Mouse (Mus musculus) B cell, adult 67 days (primary cell): ENCODE measurements around the gene Fam189b. TPM values are rescaled to one million over a fixed set of nuclear protein-coding genes. Genes with fewer than 3 reads are reported as not detected.

Experiments
- total RNA-seq, 2 experiments: library from RNA; stranded (reverse); gene quantifications; 4 replicates each; pipeline ENCODE4 v1.2.4; 2023

The Fam189b gene
- total RNA-seq, result 10 to 100 TPM; 22.6 to 25.4 TPM

DNA sequence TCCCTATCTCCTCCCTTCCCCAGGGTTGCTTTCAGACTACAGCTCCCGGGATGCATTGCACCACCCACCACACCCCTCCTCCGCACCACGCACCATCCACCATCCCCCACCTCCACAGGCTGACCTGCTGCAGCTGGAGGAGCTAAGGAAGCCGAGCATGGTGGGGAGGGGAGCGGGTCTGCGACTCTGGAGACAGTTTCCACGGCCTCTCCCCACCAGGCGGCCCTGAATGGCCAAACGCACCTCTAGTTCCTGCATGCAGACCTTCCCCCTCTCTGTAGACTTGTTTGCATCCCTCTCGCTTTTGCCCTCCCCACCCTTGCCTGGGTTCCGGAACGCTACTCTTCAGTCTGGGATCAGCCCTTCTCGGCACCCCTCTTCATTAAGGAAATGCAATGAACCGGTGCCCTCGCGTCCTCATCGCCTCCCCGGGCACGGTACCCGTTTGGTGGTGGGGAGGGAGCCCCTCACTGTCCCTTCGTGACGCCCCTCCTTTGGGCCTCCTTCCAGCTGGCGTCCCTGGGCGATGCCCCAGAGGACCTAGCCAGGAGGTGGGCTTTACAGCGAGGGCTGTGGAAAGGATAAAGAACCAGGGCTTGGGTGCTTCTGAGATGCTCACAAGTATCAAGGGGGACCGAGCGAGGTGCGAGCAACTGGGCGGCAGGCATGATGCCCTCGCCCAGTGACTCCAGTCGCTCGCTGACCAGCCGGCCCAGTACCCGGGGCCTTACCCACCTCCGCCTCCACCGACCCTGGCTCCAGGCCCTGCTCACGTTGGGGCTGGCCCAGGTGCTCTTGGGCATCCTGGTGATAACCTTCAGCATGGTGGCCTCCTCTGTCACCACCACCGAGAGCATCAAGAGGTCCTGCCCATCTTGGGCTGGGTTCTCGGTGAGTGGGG, at the start of gene Fam189b:
Gene Fam189b, plus strand, starts transcription at position 86 of the 901 bp plus-strand sequence.

DNA sequence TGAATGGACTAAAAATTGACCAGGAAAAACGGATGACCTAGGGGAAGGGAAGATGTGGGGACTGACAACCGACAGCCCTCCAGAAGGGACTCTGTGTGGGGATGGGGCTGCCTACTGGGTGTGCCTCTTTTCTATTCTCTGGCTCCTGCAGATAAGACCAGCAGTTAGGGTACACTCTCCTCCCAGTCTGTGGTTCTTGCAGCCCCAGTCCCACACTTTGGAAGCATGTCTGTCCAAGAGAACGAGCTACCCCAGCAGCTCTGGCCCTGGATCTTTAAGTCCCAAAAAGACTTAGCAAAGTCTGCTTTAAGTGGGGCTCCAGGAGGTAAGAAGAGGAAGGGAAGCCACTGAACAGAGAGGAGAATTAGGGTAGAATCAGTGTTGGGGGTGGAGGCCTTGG, 47.0 kb upstream of the Fam189b start, which contains the start of gene Pklr:
Gene Pklr, plus strand, starts transcription at position 185 of the 400 bp plus-strand sequence.

DNA sequence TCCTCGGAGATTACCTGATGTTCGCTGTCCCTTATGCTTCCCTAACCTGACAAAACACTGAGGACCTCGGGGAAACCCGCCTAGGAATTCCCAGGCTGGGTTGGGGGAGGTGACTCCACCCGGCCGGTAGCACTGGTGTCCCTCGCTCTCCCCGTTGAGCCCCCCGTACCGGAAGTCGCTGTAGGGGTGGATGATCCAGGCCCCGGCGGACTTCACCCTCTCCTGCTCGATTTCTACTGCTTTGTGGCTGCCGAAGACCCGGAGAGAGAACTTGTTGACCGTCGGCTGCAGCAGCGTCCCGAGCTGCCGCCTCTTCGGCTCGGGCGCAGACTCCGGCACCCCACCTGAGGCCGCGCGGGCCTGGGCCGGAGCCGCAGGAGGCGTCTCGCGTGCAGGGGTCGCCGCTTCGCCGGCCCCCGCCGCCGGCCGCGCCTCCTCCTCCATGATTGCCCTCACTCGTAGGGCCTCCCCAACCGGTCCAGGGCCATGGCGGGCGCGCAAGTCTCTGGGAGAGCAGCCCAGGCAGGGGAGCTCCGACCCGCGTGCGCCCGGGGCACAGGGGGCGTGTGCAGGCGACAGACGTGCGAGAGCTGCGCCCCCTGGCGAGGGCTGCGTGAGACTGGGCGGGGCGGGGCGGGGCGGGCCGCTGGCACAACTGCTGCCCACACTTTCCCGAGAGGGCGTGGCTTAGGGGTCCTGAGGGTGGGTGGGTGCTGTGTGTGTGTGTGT, 23.2 kb upstream of the Fam189b start, which contains the start of gene Hcn3:
Gene Hcn3, minus strand, starts transcription at position 581 of the 729 bp plus-strand sequence.

DNA sequence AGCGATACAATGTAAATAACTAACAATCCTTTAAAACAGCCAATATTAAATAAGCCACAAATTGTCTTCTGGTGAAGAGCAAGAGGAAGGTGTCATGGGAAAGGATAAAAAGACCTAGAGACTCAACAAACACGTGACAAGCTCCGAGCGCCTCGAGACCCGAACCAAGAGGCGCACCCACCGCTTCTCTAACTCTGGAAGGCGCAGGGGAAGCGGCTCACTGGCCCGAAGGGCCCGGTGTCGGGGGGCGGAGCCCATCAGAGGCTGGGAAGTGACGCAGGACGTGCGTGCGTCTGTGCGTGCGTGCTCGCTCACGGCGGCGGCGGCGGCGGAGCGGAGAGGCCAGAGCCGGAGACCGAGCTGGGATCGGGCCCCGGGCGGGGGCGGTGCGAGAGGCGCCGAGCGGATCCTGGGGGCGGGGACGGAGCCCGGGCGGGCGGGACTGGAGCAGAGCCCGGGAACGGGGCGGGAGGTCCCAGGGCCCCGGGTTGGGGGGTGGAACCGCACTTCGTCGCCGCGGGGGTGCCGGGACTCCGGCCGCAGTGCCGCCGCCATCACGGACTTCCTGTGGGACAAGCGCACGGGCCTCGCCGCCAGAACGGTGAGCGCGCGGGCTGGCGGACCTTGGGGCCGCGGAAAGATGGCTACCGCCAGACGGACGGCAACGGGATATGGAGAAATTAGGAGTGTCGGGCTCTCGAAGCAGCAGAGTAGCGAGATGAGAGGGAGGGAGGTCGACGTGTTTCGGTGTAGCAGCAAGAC, 18.3 kb upstream of the Fam189b start, which contains the start of gene Clk2:
Gene Clk2, plus strand, starts transcription at position 290 of the 762 bp plus-strand sequence.

DNA sequence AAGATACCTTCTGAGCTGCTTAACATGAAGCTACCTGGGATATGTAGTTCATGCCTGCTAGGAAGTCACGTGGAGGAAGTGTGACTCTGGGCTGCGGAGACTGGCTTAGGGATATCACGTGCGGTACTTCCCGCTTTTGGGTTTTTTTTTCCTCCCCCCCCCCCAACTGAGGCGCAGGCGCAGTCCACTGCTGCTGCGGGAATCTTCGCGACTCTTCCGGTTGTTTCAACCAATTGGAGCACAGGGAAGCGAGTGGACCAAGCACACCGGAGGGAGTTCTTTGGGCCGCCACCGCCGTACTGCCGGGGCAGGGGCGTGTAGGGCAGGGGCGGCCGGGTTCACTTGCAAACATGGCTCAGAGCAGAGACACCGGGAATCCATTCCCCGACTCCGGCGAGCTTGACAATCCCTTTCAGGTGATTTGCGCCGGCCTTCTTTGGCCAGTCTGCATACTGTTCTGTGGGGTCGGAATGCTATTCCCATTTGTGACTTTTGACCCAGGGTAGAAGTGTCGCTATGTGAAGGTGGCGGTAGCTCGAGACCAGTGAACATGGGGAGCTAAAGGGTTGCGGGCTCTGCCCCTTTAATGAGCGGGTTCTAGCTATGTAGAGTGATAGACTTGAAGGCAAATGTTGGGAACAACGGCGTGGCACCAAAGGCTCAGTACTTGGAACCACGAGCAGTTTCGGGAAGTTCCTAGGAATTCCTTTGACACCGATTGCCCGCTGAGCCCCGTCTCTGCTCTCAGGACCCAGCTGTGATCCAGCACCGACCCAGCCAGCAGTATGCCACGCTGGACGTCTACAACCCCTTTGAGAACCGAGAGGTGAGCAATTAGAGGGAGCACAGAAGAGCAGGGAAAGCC, 5.5 kb upstream of the Fam189b start, which contains the start of gene Scamp3:
Gene Scamp3, plus strand, starts transcription at position 232 of the 865 bp plus-strand sequence.

DNA sequence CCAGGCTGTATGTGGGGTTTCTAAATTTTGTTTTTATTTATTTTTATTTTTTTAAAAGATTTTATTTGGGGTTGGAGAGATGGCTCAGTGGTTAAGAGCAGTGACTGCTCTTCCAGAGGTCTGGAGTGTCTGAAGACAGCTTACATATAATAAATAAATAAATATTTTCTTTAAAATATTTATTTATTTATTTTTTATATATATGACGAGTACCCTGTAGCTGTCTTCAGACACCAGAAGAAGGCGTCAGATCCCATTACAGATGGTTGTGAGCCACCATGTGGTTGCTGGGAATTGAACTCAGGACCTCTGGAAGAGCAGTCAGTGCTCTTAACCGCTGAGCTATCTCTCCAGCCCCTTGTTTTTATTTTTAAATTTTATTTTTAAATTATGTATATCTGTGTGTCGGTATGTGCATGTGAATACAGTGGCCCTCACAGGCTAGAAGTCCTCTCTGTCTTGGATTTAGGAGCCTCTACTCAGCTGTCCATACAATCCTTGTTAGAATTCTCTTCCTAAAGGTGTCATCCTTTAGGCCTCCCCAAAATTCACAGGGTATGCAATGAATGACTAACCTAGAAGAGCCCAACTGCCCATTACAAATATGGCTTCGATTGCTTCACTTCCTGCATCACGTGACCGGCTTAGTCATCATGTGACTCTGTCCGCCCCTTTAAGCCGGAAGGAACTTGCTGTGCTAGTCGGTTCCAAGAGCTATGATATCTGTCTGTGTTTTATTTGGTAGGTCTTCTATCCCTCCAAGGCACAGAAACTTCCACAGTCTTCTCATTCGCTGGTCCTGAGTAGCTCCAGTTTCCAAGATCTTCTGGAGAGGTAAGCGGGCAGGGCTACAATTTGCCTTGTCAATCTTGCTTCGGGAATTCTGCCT, 19.6 kb downstream of the Fam189b start, which contains the start of gene Gba:
Gene Gba, plus strand, starts transcription at position 676 of the 889 bp plus-strand sequence.

DNA sequence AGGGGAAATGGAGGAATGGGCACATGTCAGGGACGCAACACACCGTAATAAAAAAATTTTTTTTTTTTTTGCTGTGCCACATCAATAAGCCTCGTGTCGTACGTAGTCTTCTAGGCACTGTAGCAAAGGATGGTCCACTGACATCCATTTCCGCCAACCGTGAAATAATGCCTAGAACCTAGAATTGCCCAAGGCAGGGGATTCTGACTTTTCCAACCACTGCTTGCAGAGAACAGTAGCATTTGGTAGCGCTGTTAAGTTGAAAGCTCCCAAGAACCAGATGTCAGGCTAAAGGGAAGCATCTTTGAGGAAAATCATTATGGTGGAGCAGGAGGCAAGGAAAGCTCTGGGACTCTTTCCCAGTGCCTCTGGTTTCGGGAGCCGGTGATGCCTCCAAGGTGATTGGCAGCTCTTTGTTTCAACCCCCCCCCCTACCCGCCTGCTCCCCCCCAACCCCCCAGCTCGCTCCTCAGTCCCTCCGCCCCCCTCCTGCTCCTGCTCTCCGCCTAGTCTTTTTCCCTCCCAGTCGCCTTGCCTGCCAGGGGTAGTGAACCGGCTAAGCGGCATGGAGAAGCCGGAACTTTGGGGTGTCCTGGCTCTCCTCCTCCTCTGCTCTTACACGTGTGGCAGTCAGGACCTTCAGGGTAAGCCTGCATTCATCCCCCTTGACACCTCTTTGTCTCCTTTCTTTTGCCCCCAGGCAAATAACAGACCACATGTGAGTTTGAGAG, 31.9 kb downstream of the Fam189b start, which contains the start of gene Thbs3:
Gene Thbs3, plus strand, starts transcription at position 500 of the 731 bp plus-strand sequence.

DNA sequence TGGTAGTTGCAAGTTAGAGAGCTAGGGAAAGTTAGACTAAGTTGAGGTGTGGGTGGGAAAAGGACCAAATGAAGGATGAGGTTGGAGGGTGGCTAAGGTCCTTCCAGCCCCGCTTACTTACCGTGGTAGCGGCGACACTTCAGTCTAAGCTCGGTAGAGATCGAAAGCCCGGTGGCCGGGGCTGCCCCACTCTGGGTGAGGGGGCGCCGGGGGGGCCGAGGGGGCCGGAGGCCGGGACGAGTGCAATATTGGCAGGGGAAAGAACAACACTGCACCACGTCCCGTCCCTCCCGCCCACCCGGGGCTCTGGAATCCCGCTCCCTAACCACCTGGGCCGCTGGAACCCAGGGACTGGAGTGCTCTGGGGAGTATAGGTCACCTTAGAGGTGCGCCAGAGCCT, 44.0 kb downstream of the Fam189b start, which contains the start of gene Mtx1:
Gene Mtx1, minus strand, starts transcription at position 189 of the 400 bp plus-strand sequence.

DNA sequence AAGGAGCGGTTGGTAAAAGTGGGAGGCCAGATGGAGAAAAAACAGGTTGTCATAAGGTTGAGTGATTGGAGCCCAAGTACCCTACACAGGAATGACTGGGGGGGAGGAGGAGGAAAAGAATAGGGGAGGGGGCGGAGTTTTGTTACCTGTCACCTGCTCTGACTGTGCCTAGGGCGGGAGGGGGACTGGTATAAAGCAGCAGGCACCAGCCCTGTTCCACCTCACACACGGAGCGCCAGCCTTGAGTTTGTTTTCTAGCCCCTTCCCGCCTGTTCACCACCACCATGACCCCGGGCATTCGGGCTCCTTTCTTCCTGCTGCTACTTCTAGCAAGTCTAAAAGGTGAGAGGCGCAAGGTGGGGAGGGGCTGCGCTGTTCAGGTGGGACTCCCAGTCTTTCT, 45.9 kb downstream of the Fam189b start, which contains the start of gene Muc1:
Gene Muc1, plus strand, starts transcription at position 222 of the 400 bp plus-strand sequence.

Other genes with a start within 250 kb of the Fam189b start
- gene Ash1l, start 232.5 kb upstream of the Fam189b start, total RNA-seq, result 100 to 1,000 TPM; 108 to 111 TPM
- gene Dap3, start 232.0 kb upstream of the Fam189b start, total RNA-seq, result 100 to 1,000 TPM; 100 to 103 TPM
- 10 to 100 TPM; 52.2 to 54.5 TPM for gene Rusc1, start 89.8 kb upstream of the Fam189b start, total RNA-seq
- gene Gm43738, start 82.0 kb upstream of the Fam189b start, total RNA-seq, result not detected
- 10 to 100 TPM; 19.8 to 21.0 TPM for gene Fdps, start 81.2 kb upstream of the Fam189b start, total RNA-seq
- gene Pklr, start 47.0 kb upstream of the Fam189b start, total RNA-seq, result not detected
- gene Hcn3, start 22.9 kb upstream of the Fam189b start, total RNA-seq, result 1 to 10 TPM; 2.7 to 4.7 TPM
- 100 to 1,000 TPM; 162 to 174 TPM for gene Clk2, start 18.3 kb upstream of the Fam189b start, total RNA-seq
- gene Scamp3, start 5.7 kb upstream of the Fam189b start, total RNA-seq, result 100 to 1,000 TPM; 108 to 133 TPM
- gene Gba, start 19.8 kb downstream of the Fam189b start, total RNA-seq, result 10 to 100 TPM; 89.2 to 94.7 TPM
- 1 to 10 TPM; 6.8 to 9.9 TPM for gene Thbs3, start 32.0 kb downstream of the Fam189b start, total RNA-seq
- gene Mtx1, start 43.9 kb downstream of the Fam189b start, total RNA-seq, result 100 to 1,000 TPM; 144 to 228 TPM
- 1 to 10 TPM; 1.1 to 1.3 TPM for gene Muc1, start 45.9 kb downstream of the Fam189b start, total RNA-seq
- gene Krtcap2, start 62.8 kb downstream of the Fam189b start, total RNA-seq, result 100 to 1,000 TPM in 1 of 2 experiments, 10 to 100 TPM in 1; 97.1 to 103 TPM
- 1 to 10 TPM; 4.8 to 5.0 TPM for gene Trim46, start 63.2 kb downstream of the Fam189b start, total RNA-seq
- gene Dpm3, start 76.2 kb downstream of the Fam189b start, total RNA-seq, result 10 to 100 TPM; 76.7 to 98.6 TPM
- gene Slc50a1, start 87.4 kb downstream of the Fam189b start, total RNA-seq, result 100 to 1,000 TPM; 163 to 165 TPM
- 1 to 10 TPM; 1.6 to 3.7 TPM for gene Efna1, start 98.0 kb downstream of the Fam189b start, total RNA-seq
- gene Efna3, start 139.8 kb downstream of the Fam189b start, total RNA-seq, result not detected
- under 1 TPM in 1 of 2 experiments, not detected in 1; 0.67 TPM for gene Efna4, start 154.9 kb downstream of the Fam189b start, total RNA-seq
- gene Adam15, start 166.9 kb downstream of the Fam189b start, total RNA-seq, result 1 to 10 TPM; 7.2 to 7.7 TPM
- not detected for gene Dcst2, start 178.8 kb downstream of the Fam189b start, total RNA-seq
- gene Dcst1, start 182.1 kb downstream of the Fam189b start, total RNA-seq, result not detected
- gene Zbtb7b, start 211.6 kb downstream of the Fam189b start, total RNA-seq, result 10 to 100 TPM; 55.7 to 72.5 TPM
- gene Lenep, start 219.7 kb downstream of the Fam189b start, total RNA-seq, result 1 to 10 TPM in 1 of 2 experiments, not detected in 1; 1.3 TPM
- gene Flad1, start 228.7 kb downstream of the Fam189b start, total RNA-seq, result 10 to 100 TPM; 43.0 to 56.7 TPM
- gene Cks1b, start 235.2 kb downstream of the Fam189b start, total RNA-seq, result 1 to 10 TPM; 3.7 to 9.7 TPM
- gene Shc1, start 235.3 kb downstream of the Fam189b start, total RNA-seq, result 10 to 100 TPM; 88.3 to 90.4 TPM
- 10 to 100 TPM; 39.2 to 42.5 TPM for gene Pygo2, start 247.1 kb downstream of the Fam189b start, total RNA-seq